Mouse (Mus musculus) gastrocnemius, adult 8-10 months (tissue): Measurements from ENCODE around the gene Sema4d. TPM values are rescaled to one million over a fixed set of nuclear protein-coding genes. Genes with fewer than 3 reads are reported as not detected.
"Not testable (repeated sequence)": the region's sequence is repeated elsewhere in the genome, so short reads cannot be mapped to it uniquely, and the experiment has no call there.

Experiments used
- DNase-seq, 2 experiments: peaks; one replicate each; pipeline ENCODE4 v3.0.0; 2022; ENCODE audit warnings: low spot score in 2 of 2
- total RNA-seq, 4 experiments: library from RNA; stranded (reverse); gene quantifications; 2 replicates each; pipeline ENCODE4 v1.2.4; 2022

Gene Sema4d
- 100 to 1,000 TPM; 127 to 151 (median 139) TPM for total RNA-seq

GRCm38 (mm10) chr13:51793425-51793891 lies at the start of gene Sema4d:
Gene Sema4d, minus strand, starts transcription at chr13:51793747.
- no peak for DNase-seq

- DNase-seq: no peak
Measured at GRCm38 (mm10) chr13:51843298-51843697, 49.8 kb upstream of the Sema4d start.

DNA sequence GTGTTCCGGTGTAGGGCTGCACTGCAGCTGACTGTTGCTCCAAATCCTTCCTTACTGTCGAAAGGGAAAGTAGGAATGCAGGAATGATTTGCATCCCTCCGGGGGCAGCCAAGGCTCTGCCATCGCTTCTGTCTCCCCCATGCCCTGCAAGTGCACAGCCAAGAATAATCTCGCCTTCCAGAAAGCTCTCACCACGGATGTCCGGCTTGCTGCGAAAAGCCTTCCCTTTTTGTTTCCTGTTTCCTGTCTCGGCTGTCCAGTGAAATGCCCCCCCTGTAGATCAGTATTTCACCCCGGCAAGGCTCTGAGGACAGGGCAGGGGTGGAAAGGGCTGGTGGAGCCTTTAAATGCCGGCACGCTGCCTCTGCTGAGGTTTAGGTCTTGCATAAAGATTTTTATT lies 49.2 kb upstream of the Sema4d start:
- DNase-seq: no peak

DNA sequence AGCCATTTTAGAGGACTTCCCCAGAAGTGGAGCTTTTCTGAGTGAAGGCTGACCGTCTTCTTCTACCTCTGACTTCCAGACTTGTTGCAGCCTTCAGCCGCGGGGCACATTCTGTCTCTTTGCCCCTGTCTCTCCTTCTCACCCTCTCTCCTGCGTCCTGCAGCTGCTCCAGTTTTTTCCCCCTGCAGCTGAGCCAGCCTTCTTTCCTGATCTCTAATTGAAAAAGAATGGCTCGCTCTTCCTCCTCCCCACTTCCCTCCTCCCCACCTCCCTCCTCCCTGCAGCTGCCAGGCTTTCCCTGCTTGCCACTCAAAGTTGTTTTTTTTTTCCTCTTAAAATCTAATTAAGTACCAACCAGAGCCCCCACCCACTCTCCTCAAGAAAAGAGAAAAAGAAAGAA lies 48.6 kb upstream of the Sema4d start:
- no peak for DNase-seq

GRCm38 (mm10) chr13:51841541-51842115 lies 48.1 kb upstream of the Sema4d start:
- DNase-seq: no peak

GRCm38 (mm10) chr13:51840702-51841101 lies 47.2 kb upstream of the Sema4d start:
- no peak for DNase-seq

DNA sequence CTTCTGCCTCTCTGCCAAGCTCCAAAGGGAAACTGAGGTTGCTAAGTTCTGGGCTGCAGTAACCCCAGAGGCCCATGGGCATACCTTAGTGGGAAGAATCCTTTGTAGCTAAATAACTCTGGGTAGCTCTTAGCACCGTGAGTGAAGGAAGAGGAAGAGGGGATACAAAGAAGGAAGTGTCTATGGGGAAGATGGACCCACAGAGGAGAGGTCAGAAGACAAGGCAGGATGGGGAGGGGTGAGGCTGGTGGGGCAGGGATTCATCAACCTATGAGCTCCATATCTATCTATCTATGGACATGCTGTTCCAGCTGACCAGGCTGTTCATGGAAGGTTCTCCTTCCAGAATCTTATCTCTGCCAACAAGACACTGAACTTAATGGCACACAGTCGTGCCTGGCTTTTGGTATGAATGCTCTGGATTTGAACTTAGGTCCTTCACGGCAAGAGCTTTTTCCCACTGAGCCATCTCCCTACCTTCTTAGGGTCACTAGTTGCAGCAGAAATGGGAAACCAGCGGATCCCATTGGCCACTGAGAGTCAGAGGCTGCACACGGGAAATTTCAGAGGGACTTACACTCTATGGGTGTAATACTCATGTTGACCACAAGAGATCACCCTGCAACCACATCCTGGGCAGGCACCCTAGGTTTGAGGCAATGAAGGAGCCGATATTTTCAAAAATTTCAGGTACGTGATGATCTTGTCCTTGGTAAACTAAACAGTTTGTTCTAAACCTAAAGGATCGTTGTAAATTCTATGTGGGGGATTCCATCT lies 45.9 kb upstream of the Sema4d start:
- DNase-seq: no peak

- DNase-seq: no peak
Measured at GRCm38 (mm10) chr13:51837402-51837801, 43.9 kb upstream of the Sema4d start.

- not testable (repeated sequence) for DNase-seq
Measured at GRCm38 (mm10) chr13:51835208-51835607, 41.7 kb upstream of the Sema4d start.

DNA sequence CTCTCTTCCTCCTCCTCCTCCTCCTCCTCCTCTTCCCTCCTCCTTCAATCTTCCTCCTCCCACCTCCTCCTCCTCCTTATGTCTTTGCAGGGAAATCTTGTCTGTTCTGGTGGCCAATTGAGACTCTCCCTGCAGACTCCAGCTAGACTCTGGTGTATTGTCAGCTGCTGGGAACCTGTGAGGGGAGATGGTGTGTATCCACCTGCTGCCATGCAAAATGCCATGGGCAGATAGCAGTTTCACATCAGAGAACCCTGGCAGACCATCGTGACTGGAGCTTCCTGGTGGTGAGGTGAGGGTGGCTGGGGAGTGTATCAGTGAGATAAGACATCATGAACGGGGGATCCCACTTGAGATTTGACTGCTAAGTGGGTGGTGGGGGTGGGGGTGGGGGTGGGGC lies 41.0 kb upstream of the Sema4d start:
- DNase-seq: no peak

DNA sequence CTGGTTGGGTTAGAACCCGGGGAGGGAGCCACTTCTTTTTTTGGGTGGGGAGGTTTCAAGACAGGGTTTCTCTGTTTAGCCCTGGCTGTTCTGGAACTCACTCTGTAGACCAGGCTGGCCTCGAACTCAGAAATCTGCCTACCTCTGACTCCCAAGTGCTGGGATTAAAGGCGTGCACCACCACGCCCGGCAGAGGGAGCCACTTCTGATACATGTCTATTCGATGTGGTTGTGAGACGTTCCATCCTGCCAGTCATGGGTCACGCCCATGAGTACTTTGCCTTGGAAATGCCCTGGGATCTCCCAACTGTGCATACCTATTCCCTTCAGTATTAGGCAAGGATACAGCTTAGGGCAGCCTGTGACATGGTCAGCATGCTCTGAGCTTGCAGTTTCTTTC lies 40.5 kb upstream of the Sema4d start:
- not testable (repeated sequence) for DNase-seq

GRCm38 (mm10) chr13:51833611-51834010 lies 40.1 kb upstream of the Sema4d start:
- DNase-seq: no peak

DNA sequence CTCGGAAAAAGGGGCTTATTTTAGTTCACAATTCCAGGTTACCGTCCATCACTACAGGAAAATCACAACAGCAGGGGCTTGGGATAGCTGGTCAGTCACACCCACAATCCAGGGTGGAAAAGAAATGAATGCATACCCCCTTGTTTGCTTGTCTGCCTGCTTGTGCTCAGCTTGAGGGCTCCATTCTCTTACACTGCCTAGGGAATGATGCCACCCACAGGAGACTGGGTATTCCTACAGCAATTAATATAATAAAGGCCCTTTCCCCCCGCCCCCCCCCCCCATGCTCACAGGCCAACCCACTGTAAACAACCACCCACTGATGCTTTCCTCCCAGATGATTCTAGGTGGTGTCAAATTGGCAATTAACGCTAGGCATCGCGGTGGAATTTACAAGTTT lies 38.9 kb upstream of the Sema4d start:
- no peak for DNase-seq

GRCm38 (mm10) chr13:51830744-51831450 lies 37.4 kb upstream of the Sema4d start:
- DNase-seq: no peak

GRCm38 (mm10) chr13:51823822-51824495 lies 30.4 kb upstream of the Sema4d start:
- DNase-seq: no peak

DNA sequence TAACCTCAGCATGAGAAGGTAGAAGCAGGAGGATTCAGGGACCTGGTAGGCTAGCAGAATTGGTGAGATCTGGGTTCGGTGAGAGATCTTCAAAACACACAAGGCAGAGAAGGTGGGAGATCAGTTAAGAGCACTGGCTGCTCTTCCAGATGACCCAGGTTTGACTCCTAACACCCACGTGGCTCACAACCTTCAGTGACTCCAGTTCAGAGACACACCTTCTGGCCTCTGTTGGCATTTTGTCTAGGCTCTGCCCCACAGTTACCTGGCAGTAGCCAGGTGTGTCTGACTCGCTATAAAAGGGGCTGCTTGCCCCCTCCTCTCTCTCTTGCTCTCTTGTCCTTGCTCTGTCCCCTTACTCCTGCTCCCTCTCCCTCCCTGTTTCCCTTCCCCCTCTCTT lies 28.4 kb upstream of the Sema4d start:
- DNase-seq: no peak

- DNase-seq: no peak
Measured at GRCm38 (mm10) chr13:51819351-51819750, 25.8 kb upstream of the Sema4d start.

GRCm38 (mm10) chr13:51818944-51819326 lies 25.4 kb upstream of the Sema4d start:
- DNase-seq: no peak

DNA sequence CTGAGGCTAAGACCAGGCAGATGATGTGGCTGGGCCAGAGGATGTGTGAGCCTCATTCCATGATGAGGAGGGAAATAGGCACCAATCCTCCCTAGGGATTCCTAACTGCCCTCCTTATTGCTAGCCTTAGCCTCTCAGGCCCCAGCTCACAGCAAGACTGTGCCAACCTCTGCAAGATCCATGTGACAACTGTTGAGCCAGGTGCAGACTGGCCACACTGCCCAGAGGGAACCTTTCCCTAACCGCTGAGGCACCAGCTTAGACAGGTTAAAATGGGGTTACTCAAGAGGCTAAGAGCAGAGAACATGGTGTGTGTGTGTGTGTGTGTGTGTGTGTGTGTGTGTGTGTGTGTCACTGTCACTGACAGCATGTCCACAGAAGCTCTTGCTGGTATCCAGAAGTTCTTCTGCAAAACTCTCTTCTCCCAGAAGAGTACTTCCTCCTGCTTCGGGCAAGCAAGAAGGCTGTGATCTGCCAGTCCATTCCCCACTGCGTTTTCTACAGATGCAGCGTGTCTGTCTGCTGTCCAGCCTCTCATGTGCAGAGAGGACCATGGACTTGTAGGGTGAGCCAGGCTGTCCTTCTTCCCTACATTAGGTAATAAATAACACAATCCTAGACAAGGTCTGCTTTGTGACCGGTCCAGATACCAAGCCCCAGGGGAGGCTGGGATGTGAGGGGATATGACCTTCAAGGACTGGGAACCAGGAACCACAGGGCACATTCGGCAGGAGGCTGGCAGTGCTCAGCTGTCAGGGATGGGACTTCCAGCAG lies 24.8 kb upstream of the Sema4d start:
- no peak for DNase-seq

DNA sequence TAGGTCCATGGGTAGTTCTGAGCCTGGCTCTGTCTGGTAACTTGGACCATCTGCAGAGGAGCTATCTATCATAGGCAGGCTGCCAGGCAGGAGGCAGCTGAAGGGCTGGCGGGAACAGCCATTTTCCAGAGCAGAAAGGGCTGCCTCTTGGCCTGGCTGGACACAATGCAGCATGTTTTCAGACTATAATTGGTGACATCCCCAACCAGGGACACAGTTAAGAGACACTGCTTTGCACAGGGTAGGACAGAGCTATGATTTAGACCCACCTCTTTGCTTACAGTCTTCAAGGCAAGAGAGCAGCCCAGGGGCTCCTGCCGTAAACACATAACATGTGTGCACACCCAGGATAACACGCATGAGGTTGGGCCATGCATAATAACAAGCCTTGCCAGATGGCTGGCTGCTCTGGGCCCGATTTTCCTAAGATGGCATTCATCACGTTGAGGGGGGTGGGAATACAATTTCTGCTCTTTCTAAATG lies 23.1 kb upstream of the Sema4d start:
- no peak for DNase-seq
